In the genomic region with DNA sequence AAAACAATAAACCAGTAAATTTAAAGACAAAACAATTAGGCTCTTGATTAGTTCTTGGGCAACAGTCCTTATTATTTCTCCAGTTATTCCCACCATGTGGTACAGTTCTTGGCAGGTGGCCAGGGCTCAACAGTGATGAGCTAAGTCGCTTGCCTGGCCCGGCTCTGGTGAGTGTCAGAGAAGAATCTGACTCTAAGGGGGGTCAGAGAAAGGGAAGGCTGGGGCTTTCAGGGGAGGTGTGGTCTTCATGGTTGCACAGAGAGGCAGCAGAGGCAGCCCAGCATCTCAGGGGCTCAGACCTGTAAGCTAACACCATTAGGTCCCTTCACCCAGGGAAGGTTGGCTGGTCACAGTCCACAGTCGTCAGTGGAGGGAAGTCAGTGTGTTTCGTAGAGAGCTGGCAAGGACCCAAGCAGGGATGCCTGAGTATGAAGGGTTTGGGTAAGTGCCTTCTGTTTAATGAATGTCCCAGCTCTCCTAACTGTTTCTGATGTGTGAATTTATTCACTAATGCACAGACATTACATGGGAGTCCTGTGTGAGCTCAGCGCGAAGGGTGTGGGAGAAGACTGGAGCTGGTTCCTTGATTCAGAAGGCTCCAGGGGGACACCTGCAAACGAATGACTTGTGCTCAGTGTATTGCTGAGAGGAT, we compare ENCODE assay signal across 8 mouse cellular contexts. TPM values are rescaled to one million over a fixed set of nuclear protein-coding genes. Genes with fewer than 3 reads are reported as not detected.
A peak's percentile ranks its signal among the peaks of the same experiment; 100 is the strongest.
DNase-seq lines count a peak whose midpoint lies in the region; ATAC-seq and TF ChIP-seq lines count a peak whose summit lies in the region.

No protein-coding gene starts in this region.

- H3K36me3 ChIP-seq in kidney, embryonic 16.5 days (ENCODE audit: insufficient read depth, low read length), result no peaks in the 10 kb centered on the region

- WGBS in kidney, embryonic 16.5 days, result 34% methylated on average over 7 of the region's 7 CpGs

- CTCF ChIA-PET in Patski (lab: Charles Lee), result no interaction called here

- H3K4me1 ChIP-seq in kidney, embryonic 16.5 days (ENCODE audit: insufficient read depth, low read length), result 0 out of 2 replicates have a peak, but pooled peaks cover 3% of the 10 kb centered on the region

- peak; percentile 44 for ATAC-seq in Patski
- peak; percentile 64; the same call in 1 of the 2 replicates for ATAC-seq in kidney, embryonic 16.5 days (ENCODE audit: low FRiP score, low TSS enrichment)
- ATAC-seq in megakaryocyte progenitor cell, adult 5-6 weeks (replicated peaks; ENCODE audit: poor library complexity), result no peak

- in situ Hi-C loops in Patski (cut with MboI; ENCODE audit: low pct_unique_long_range_greater_than_20kb), result no loop called here

- no peak overlapping the region for H3K27ac ChIP-seq in kidney, embryonic 16.5 days (ENCODE audit: low read length)

- H3K4me2 ChIP-seq in kidney, embryonic 16.5 days (replicated peaks; ENCODE audit: low read depth, low read length), result no peak overlapping the region

- H3K9me3 ChIP-seq in kidney, embryonic 16.5 days (ENCODE audit: low read length), result no peaks in the 10 kb centered on the region

- POLR2A ChIA-PET in Patski (lab: Charles Lee), result interaction anchor here (0.7 kb wide), 1 partner anchor 471 kb away, joined by 6 read pairs; no protein-coding TSS in a partner anchor

- TF ChIP-seq CTCF in Patski (IDR thresholded peaks at IDR 0.05), result no peak

- no peaks in the 10 kb centered on the region for H3K27me3 ChIP-seq in Patski
- no peaks in the 10 kb centered on the region for H3K27me3 ChIP-seq in kidney, embryonic 16.5 days (ENCODE audit: insufficient read depth, low read length)

- no peak overlapping the region for H3K9ac ChIP-seq in kidney, embryonic 16.5 days (replicated peaks; ENCODE audit: low read length)

- H3K4me3 ChIP-seq in kidney, embryonic 16.5 days (ENCODE audit: low read length), result no peak overlapping the region

- peak; percentile 19 for DNase-seq in adrenal gland, postnatal 14 days
- DNase-seq in adrenal gland, adult 8-10 months, result no peak
- DNase-seq in kidney, adult 9 months, result peak; percentile 43
- no peak for DNase-seq in kidney, adult 18-20 months
- no peak for DNase-seq in Patski (ENCODE audit: low read depth, low spot score)
- no peak for DNase-seq in gastrocnemius, adult 8-10 months (ENCODE audit: low spot score in 2 of 2)

RNA-seq across cellular contexts. Expression of gene Cdh13, which starts 12.7 kb away (rescaled TPM):
- 19.8 and 27.9 TPM in 2 replicates for total RNA-seq in adrenal gland, postnatal 14 days (2021)
- 10 to 100 TPM in 1 of 4 experiments, 1 to 10 TPM in 3; 6.9 to 11.9 (median 7.5) TPM for total RNA-seq in adrenal gland, adult 8-10 months (2022)
- 62.2 TPM for polyA plus RNA-seq in Patski (2021)
- 2.0 and 2.1 TPM in 2 replicates for polyA plus RNA-seq in kidney, embryonic 16.5 days (2015; fragmentation: Nextera tagmentation; extraction: Ambion mirVana)
- total RNA-seq in megakaryocyte progenitor cell, adult 5-6 weeks (2015), result not detected in 2 replicates
- not detected in 2 replicates for total RNA-seq in megakaryocyte progenitor cell, adult 5-6 weeks (2017)
- total RNA-seq in gastrocnemius, adult 8-10 months (2022), result 100 to 1,000 TPM in 1 of 4 experiments, 10 to 100 TPM in 3; 74.1 to 101 (median 94.7) TPM

Comparison
In these comparisons a context has a peak if more than half of its experiments do, and no peak if none do; other contexts are left out.
1. DNase-seq: peak in adrenal gland, postnatal 14 days (single experiment) and kidney, adult 9 months (single experiment); none in adrenal gland, adult 8-10 months (single experiment), kidney, adult 18-20 months (single experiment), Patski (single experiment) and gastrocnemius, adult 8-10 months (0 of 2).
2. RNA of gene Cdh13, which starts 12.7 kb away (total RNA-seq): 74.1 to 101 TPM in gastrocnemius, adult 8-10 months, 19.8 to 27.9 TPM in adrenal gland, postnatal 14 days and 6.9 to 11.9 TPM in adrenal gland, adult 8-10 months; not detected in megakaryocyte progenitor cell, adult 5-6 weeks; every median in the first group is over 4 times any median in the second.